Mouse (Mus musculus): Measurements from ENCODE around the gene Cadm2. TPM values are rescaled to one million over a fixed set of nuclear protein-coding genes. Genes with fewer than 3 reads are reported as not detected.

Gene Cadm2
- polyA plus RNA-seq, 1 experiment: 2.3 TPM

DNA sequence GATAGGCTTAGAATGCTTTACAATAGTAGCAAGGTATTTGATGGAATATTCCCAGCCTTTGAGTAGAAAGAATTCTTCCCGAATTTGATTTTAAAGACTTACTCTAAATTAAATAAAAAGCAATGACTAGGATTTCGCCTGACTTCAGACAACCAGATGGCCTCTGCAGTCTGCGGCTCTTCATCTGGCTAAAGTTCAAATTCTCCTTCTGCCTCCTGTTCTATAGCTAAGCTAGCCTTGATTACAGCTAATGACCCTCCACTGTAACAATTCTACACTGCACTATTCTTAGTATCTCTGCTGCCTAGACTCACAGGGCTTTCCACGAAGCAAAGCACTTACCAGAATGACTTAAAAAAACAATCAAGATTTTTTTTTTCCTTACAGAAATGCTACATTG, 495.9 kb downstream of the Cadm2 start:
- DNase-seq (ENCODE audit: low spot score): no peak

DNA sequence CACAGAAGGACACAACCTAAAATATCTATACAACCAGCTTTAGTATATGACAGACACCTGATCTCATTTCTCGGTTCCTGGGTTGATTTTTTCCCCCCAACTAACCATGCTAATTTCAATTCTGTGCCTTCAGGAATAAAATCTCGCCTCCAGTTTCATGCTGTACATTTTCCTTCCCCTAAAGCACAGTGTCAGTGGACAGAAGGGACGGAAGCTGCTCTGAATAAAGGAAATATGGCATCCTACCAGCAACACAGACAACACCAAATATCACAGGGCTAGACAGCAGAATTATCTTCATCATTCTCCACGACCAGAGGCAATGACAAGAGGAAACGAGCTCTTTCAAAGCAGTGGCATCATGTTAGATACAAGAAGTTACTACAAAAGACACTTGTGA, 498.2 kb downstream of the Cadm2 start:
- no peak for DNase-seq (ENCODE audit: low spot score)

DNA sequence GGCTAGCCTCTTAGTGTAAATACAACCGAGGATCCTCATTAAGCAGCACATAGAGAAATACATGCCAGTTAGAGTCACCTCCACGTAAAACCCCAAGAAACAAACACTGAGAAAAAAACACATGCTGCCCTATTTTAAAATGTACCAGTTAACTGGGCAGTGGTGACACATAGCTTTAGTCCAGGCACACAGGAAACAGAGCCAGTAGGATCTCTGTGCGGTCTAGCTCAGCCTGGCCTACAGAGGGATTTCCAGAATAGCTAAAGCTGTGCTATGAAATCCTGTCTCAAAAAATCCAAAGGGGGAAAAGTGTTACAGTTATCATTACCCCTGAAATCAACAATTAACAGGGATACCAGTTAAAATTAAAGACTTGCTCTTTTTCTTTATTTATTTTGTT, 498.9 kb downstream of the Cadm2 start:
- DNase-seq (ENCODE audit: low spot score): no peak

DNA sequence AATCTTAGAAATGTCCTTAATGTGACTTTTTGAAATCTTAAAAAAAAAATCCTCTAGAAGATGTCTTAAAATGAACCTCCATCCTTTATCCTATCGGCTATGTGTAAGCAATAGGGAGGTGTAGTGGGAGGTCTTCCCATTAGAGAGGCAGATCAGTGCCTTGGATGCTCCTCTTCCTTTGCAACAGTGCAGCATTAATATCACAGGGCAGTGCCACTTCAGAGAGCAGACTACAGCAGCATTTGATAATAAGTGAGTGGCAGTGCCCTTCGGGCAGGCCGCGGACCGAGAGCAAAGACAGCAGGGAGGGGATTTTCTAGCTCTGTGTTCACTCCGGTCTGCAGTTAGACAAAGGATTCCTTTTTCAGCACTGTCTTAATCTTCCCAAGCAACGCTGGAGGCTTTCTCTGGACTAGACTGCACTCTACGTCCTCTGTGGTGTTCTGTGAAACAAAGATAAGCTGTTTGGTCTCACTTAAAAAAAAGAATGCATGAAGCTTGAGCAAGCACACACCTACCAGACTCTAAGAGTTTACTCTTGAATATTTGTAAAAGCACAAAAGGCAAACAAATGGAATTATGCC, 514.1 kb downstream of the Cadm2 start:
- DNase-seq (ENCODE audit: low spot score): no peak

DNA sequence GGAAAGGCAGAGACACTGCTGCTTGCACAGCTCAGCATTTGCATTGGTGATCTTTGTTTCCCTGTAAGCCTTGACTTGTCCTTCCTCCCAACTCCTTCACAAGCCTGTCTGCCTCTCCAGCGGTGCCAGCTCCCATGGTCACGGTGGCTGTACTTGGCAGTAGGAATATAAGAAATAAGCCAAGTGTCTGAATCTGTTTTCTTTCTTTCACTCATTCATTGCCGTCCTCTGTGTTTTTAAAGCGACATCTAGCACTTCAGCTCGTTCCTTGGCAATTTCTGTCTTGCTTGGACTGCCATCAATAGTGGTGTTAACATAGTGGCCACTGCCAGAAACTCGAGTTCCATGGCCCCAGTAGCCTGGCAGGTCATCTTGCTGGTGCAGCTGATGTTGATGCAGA, 524.0 kb downstream of the Cadm2 start:
- DNase-seq (ENCODE audit: low spot score): no peak

DNA sequence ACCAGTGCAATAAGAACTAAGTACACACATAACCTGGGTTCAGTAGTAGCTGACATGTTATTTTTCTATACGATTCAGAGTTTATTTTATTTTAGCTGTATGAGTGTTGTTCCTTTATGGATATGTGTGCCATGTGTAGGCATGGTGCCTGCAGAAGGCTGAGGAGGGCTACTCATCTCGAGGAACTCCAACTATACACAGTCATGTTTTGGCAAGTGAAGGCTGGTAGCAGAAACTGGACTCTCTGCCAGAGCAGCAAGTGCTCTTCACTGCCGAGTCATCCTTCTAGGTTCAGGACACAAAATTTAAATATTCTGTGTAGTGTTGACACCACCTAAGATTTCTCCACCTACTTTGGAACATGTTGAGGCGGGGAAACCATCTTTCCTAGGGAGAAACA, 524.8 kb downstream of the Cadm2 start:
- DNase-seq (ENCODE audit: low spot score): no peak

DNA sequence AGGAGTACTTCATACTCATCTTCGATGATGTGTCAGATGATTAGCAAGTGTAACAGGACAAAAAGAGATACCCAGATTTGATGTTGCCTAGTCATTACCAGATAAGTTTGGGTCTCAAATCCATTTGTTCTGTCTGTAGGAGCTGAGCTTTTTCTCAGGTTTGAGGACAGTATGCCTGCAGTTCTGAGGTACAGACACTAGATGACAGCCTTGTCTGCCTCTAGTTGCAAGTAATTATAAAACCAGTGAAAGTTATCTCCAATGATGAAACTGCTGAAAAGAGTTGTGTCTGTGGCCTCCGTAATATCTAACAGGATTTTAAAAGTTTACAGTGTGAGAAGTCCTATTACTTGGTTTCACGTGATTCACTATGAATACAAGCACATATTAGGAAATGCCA, 531.0 kb downstream of the Cadm2 start:
- DNase-seq (ENCODE audit: low spot score): no peak

DNA sequence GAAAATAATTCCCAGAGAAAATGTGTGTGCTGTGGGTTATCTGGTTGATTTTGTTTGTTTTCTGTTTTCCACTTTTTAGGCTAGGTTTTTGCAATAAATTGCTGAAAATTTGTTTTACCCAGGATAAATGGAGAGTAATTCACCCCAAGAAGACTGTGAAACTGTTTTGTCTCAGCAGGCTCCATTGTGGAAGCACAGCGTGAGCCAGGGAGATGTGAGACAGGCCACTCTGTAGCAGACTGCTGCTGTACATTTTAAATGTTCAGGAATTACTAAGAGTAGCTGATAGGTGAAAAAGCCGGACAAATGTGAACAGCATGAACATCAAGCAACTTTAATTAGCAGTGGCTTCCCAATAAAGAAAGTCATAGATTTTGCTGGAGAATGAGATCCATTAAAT, 541.4 kb downstream of the Cadm2 start:
- no peak for DNase-seq (ENCODE audit: low spot score)

DNA sequence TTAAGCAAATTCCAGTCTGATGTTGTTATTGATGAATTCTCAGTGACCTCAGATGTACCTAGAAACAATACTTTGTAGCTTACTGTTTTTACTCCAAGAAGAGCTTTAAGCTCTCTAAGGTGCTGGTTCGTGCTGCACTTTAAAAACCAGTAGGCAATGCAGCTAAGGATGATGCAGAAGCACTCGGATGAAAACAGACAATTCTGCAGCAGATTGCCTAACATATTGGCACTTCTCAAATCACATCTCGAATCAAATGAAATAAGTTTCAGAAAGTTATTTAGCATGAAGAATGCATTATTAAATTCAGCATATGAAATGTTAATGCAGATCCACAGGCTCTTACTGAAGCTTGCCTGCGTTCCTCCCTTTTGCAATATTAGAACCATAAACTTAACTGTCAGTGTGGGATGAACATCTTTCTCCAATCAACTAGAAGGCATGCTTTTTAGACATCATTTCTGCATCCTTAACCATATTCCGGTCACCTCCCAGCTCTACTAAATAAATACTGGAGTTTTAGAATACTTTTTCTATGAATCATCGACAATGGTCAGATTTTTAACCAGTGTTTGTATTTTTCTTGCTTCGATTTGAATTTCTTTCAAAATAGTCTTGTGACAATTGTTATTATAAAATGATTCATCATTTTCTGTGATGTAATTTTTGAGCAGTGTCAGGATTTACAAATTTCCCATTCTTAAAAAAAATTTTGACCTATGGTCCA, 544.4 kb downstream of the Cadm2 start:
- no peak for DNase-seq (ENCODE audit: low spot score)

DNA sequence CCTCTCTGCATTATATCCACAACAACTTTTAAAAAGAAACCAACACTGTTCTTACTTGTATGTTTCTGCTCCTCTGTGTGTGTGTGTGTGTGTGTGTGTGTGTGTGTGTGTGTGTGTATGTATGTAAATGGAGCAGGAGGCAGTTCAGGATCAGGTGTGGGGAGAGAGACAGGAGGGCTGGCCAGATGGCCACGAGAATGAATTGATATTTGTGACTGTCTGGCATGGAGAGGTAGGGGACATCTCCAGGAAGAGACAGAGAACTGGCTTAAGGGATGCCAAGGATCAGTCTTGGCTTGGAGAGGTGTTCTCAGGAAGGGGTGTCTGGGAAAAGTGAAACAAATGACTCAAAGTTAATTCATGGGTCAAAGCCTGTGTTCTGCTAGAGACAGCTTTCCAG, 552.2 kb downstream of the Cadm2 start:
- no peak for DNase-seq (ENCODE audit: low spot score)

DNA sequence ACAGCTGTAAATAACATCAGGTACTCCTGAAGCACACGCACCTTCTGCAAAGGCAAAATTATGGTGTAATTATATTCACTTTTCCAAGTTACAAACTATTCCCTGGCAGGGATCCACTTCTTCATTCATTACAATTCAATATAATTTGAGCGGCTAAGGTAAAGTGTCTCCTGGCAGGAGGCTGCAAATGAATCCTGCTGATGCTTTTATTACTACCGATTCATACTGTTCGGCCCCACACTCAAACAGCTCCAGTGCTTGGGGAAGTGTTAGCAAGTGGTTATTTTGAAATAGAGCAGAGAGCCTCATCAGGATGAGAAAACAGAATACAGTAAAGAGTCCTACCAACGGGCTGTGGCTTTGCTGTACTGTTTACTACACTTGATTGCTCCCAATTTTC, 589.8 kb downstream of the Cadm2 start:
- no peak for DNase-seq (ENCODE audit: low spot score)

DNA sequence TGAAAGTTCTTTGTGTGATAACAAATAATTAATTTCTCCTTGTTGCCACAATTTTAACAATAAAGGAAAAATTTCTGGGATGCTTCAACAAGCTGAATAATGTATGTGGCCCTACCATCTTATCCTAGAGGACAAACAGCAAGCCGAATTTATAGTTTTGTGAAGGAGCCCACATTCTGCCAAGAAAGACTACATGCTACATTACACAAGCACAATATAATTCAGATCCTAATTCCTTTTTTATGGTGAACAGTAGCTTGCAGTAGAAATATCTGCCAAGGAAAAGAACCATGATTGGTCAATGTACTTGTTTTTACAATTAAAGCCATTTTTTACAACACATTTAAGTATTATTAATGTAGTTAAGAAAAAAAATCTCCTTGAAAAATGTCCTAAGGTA, 600.9 kb downstream of the Cadm2 start:
- DNase-seq (ENCODE audit: low spot score): no peak

DNA sequence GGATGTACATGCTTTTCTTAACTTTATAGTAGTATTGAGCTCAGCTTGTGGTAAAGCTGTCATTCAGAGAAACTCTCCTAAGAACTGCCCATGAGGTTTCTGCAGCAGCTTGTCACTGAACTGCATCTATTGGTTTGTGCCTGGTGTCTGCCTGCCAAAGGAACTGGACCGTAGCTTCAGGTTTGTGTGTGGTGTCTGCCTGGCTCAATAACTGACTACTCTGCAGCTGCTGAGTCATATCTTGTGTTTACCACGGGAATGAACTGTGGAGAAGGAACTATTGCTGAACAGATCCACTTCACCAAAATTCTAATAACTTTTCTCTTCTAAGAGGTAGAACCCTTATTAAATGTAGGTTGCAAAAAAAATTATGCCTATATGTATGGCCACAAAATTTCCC, 603.0 kb downstream of the Cadm2 start:
- no peak for DNase-seq (ENCODE audit: low spot score)

DNA sequence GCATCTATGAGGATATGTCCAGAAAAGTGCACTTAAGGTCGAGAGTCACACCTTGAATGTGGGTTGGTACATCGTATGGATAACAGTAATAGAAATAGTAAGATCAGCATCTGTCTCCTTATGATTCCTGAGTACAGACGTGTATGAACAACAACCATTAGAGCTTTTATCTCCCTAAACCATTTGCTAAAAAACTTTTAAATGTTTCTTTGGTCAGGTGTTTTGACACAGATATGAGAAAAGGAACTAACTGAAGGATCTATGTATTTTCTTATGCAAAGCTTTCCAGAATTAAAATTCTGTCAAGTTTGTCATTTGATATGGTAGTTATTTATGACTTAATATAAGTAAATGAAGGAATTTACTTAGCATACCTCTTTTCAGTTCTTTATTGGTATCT, 617.5 kb downstream of the Cadm2 start:
- no peak for DNase-seq (ENCODE audit: low spot score)

DNA sequence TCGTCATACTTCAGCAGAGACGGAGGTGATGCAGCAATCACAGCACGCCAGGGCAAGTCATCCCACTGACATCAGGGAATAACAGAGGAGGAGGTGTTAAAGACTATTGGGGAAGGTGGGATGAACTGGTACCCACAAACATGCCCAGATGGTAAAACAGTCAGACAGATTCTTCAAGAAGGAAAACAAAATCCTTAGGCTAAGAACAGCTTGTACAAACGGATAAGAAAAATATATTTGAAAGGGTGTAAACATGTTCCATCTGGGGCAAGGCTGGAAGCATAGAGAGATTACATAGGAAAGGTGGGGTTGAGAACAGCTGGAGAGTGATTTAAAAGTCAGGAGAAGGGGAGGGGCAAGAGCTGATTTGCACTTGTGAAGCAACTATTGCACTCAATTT, 619.0 kb downstream of the Cadm2 start:
- no peak for DNase-seq (ENCODE audit: low spot score)

DNA sequence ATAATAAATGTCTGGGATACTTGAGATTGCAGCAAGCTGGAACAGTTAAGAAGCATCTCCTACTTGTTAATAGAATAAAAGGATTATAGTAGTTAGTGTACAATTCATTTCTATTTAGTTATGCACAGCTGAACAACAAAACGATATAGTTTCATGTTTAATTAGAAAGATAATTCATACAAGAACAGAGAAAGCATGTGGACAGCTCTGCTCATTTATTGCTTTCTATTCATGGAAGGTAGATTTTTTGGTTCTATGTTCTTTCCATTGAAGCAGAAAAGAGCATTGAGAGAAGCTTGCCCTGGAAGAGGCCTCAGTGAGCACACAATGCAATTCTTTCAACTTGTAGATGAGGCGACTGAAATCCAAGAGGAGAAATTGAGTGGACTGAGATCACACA, 623.2 kb downstream of the Cadm2 start:
- DNase-seq (ENCODE audit: low spot score): no peak

DNA sequence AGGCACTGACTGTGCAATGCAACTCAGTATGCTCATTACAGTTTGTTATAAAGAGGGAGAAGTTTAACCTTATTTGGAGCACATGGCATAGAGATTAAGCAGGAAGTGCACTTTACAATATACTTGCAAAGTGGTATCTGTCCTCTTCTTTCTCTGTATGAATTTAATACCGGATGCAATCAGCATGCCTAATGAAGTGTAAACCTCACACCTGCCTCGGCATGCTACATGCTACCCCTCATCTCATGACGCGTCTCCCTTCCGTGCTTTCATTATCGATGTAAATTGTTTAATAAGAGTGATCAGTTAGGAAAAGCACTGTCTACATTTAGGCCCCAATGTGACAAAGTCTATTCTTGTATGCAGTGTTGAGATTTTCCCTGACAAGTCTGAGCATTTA, 633.0 kb downstream of the Cadm2 start:
- DNase-seq (ENCODE audit: low spot score): no peak

DNA sequence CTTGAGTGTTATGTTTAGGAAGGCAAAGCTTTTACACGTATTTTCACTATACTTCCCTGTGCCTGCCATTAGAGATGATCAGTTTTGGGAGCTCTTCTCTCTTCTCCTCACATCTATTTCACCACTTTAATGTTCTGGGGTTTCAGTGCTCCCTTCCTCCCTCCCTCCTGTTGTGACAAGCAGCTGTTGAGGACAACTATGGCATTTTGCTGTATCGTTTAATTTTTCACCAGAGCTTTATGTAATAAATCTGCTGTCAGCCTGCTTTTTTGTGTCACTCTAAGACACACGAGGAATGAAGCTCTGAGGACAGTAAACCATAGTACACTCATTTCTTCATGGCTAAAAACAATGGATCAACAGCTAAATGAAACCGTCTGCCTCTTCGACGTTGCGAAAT, 633.8 kb downstream of the Cadm2 start:
- no peak for DNase-seq (ENCODE audit: low spot score)

DNA sequence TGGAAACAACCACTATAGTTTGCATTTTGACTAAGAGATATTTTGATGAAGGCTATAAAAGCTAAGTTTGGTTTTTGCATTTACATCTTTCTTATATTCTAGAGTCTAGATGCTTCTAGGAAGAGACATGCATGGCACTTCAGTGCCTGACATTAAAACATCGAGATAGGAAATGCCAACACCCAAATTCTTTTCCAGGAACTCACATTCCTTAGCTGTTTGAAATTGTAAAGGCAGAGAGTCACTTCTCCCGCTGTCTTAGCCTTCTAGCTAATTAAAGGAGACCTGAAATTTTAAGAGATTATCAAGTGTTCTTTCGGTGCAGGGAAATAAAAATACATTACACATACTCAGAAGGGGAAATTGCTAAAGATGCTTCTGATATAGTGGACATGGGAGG, 649.8 kb downstream of the Cadm2 start:
- DNase-seq (ENCODE audit: low spot score): no peak

DNA sequence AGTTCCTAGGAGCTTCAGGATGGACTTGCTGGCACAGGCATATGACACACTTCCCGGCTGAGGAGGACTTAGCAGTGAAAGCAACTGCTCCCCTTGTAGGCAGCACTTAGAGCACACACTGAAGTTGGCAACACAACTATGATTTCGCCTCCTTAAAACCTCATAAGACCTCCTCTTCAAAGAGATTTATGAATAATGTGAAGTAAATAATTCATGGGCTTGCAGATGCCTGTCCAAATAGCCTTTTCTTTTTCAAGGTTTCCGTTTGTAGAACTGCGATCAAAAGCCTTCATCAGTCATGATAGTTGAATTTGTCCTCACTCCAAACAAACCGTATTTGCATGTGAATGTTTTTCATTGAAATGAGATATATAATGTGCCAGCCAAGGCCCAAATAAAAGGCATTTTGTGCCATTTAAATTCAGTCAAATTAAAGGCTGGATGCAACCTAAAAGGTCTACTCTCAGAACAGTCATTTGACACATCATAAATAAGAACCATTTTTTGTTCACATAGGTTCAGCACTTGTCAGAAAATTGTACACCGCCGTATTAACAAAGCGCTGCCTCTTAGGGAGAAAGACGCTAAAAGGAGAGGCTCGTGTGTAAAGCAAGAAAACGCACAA, 651.1 kb downstream of the Cadm2 start:
- DNase-seq (ENCODE audit: low spot score): no peak

DNA sequence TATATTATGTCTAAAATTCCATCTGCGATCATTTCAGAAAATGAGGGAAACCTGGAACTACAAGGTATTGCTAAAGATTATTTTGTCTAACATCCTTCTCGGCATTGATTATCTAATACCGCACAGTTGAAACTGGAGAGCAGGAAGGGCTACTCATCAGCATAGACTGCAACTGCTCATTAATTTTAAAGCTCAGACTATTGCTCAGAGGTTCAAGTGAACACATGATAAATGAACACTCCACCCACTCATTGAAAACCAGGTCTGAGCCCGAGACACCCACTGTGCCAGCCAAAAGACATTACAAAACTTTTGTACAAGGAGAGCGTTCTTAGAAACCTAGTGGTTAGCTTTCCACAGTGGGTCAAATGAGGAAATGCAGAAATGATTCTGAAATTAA, 652.4 kb downstream of the Cadm2 start:
- DNase-seq (ENCODE audit: low spot score): no peak

DNA sequence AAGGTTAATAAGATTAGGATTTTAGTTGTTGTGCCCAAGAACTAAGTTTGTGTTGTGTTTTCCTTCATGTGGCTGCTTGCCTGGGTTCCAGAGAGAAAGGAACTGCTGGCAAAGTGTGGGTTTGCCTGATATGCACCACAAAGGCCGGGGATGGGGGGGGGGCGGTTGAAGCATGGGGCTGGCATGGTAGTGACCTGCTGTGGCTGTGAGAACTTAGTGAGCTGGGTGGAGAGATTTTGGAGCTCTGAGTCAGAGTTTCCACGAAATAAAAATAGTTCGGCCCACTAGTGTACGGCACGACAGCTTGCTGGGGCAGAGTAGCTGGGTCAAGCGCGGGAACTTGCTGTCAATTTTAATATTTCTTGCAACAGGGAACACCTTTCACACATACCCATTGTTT, 653.0 kb downstream of the Cadm2 start:
- DNase-seq (ENCODE audit: low spot score): no peak

DNA sequence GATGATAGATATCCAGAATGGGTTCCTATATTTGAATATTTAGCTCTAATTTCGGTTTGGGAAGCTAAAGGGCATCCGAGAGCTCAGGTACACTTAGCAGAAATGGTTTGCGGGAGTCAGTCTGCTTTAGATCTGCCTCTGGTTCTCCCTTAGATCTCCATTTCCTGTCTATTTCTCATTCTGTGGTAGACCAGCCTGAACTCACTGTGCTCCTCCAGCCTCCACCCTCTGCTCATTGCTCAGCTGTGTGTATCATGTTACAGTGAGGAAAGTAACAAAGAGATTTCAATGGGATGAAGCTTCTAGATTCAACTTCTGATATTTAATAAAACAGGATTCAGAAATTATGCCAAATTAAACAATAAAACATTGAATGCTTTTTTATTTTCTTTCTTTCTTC, 661.6 kb downstream of the Cadm2 start:
- no peak for DNase-seq (ENCODE audit: low spot score)

DNA sequence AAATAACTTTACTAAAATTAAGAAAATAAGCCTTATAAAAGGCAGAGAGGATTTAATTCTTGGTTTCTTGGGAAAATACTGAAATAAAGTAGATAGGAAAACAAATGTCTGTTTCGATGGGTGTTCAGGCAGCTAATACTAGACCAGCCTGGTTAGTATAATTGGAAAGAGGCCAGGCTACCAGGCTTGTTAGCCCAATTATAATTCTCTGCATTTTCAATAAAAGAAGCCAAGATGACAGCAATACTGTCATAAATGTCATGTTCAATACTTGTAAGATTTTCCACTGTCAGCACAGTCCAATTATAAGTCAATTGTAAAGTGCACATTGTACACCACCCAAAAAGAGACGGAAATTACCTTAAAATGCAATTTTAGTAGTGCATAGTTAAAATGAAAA, 664.8 kb downstream of the Cadm2 start:
- no peak for DNase-seq (ENCODE audit: low spot score)

Data from urinary bladder, adult 2 months (tissue).